ENCODE assay signal across 29 mouse cellular contexts in genomic region chr3:87357581-87357980, GRCm38 (mm10). TPM values are rescaled to one million over a fixed set of nuclear protein-coding genes. Genes with fewer than 3 reads are reported as not detected.
DNase-seq lines count a peak whose midpoint lies in the region; ATAC-seq and TF ChIP-seq lines count a peak whose summit lies in the region.
"Had no signal": no experiment of that assay in that cellular context is flagged by ENCODE, and none has a peak within 500 bp of the region (broad histone marks: within the 10 kb centered on the region; RNA-seq: fewer than 3 reads in every experiment).

TSS of gene Cd5l (plus strand) at chr3:87357881.

- no peaks in the 10 kb centered on the region for H3K27me3 ChIP-seq in liver, embryonic 13.5 days
- H3K27me3 ChIP-seq in liver, embryonic 12.5 days (replicated peaks) = no peaks in the 10 kb centered on the region
- H3K27me3 ChIP-seq in liver, embryonic 16.5 days (ENCODE audit: control insufficient read depth, insufficient read depth, low read depth, low read length) = no peaks in the 10 kb centered on the region
- H3K27me3 ChIP-seq: heart, embryonic 13.5 days had no signal

- H3K4me3 ChIP-seq in liver, embryonic 13.5 days (replicated peaks) = no peak within 1 kb of the TSS
- no peak within 1 kb of the TSS for H3K4me3 ChIP-seq in liver, embryonic 12.5 days
- H3K4me3 ChIP-seq in bone marrow, adult 2 months (replicated peaks; ENCODE audit: control insufficient read depth, low read depth, low read length) = no peak within 1 kb of the TSS
- H3K4me3 ChIP-seq in bone marrow macrophage, adult 2 months (ENCODE audit: insufficient read depth, low read length) = no peak within 1 kb of the TSS
- H3K4me3 ChIP-seq in liver, embryonic 16.5 days (ENCODE audit: low read depth, low read length) = no peak within 1 kb of the TSS
- H3K4me3 ChIP-seq: gastrocnemius, adult 2 months; heart, embryonic 10.5 days; heart, embryonic 13.5 days had no signal

- no peaks in the 10 kb centered on the region for H3K36me3 ChIP-seq in liver, embryonic 13.5 days
- no peaks in the 10 kb centered on the region for H3K36me3 ChIP-seq in liver, embryonic 12.5 days
- H3K36me3 ChIP-seq in liver, embryonic 16.5 days (ENCODE audit: control insufficient read depth, insufficient read depth) = no peaks in the 10 kb centered on the region
- H3K36me3 ChIP-seq: heart, embryonic 10.5 days; heart, embryonic 13.5 days had no signal

- ATAC-seq in liver, embryonic 13.5 days (ENCODE audit: low read depth) = no peak
- ATAC-seq in liver, embryonic 12.5 days = no peak
- ATAC-seq in liver, embryonic 16.5 days (ENCODE audit: low read depth) = no peak
- ATAC-seq: CD4-positive, CD25-positive, alpha-beta regulatory T cell, adult 4 months; forebrain, embryonic 14.5 days; forebrain, postnatal 0 days had no signal

- no peaks in the 10 kb centered on the region for H3K4me1 ChIP-seq in liver, embryonic 13.5 days (replicated peaks)
- H3K4me1 ChIP-seq in liver, embryonic 12.5 days = no peaks in the 10 kb centered on the region
- H3K4me1 ChIP-seq in bone marrow, adult 2 months (ENCODE audit: control insufficient read depth, insufficient read depth, low read length) = peaks cover 3% of the 10 kb centered on the region; the same call in 1 of the 2 replicates
- H3K4me1 ChIP-seq in bone marrow macrophage, adult 2 months (ENCODE audit: control insufficient read depth, insufficient read depth, low read length) = peaks cover 14% of the 10 kb centered on the region
- H3K4me1 ChIP-seq in liver, embryonic 16.5 days (ENCODE audit: control insufficient read depth, low read depth, low read length) = no peaks in the 10 kb centered on the region
- H3K4me1 ChIP-seq: heart, embryonic 10.5 days; heart, embryonic 13.5 days had no signal

- no peak within 1 kb of the TSS for H3K27ac ChIP-seq in liver, embryonic 13.5 days
- H3K27ac ChIP-seq in liver, embryonic 12.5 days = no peak within 1 kb of the TSS
- no peak within 1 kb of the TSS for H3K27ac ChIP-seq in bone marrow, adult 2 months (ENCODE audit: control insufficient read depth, insufficient read depth, low read depth, low read length, poor library complexity)
- no peak within 1 kb of the TSS for H3K27ac ChIP-seq in bone marrow macrophage, adult 2 months (ENCODE audit: insufficient read depth, low read depth, low read length)
- H3K27ac ChIP-seq in liver, embryonic 16.5 days (ENCODE audit: low read length) = no peak within 1 kb of the TSS
- H3K27ac ChIP-seq: gastrocnemius, adult 2 months; heart, embryonic 10.5 days; heart, embryonic 13.5 days; hindbrain, embryonic 14.5 days had no signal

- no peaks in the 10 kb centered on the region for H3K9me3 ChIP-seq in liver, embryonic 13.5 days (replicated peaks)
- no peaks in the 10 kb centered on the region for H3K9me3 ChIP-seq in liver, embryonic 12.5 days (replicated peaks)
- H3K9me3 ChIP-seq in liver, embryonic 16.5 days (replicated peaks; ENCODE audit: control insufficient read depth, low read length) = no peaks in the 10 kb centered on the region
- H3K9me3 ChIP-seq: heart, embryonic 10.5 days; heart, embryonic 13.5 days had no signal

- no peak for DNase-seq in liver, embryonic 13.5 days
- DNase-seq in yolk sac, embryonic 10.5 days (ENCODE audit: low spot score) = no peak
- no peak for DNase-seq in urinary bladder, postnatal 4 days (ENCODE audit: low spot score in 2 of 2)
- no peak for DNase-seq in layer of hippocampus, adult 18-20 months (ENCODE audit: low spot score in 2 of 2)
- DNase-seq: adrenal gland, adult 2 months; adrenal gland, postnatal 14 days; cerebellum, adult 18-20 months; cerebellum, adult 9-10 months; cerebellum, postnatal 14 days; forebrain, postnatal 0 days; gastrocnemius, adult 2 months; gastrocnemius, postnatal 14 days; heart, adult 18-20 months; heart, postnatal 14 days; heart, postnatal 4 days had no signal

- TF ChIP-seq CTCF in bone marrow, adult 2 months (IDR thresholded peaks at IDR 0.05; ENCODE audit: control insufficient read depth, insufficient read depth, low read length) = no peak
- TF ChIP-seq CTCF in bone marrow macrophage, adult 2 months (IDR thresholded peaks at IDR 0.05; ENCODE audit: low read depth, low read length) = no peak

- H3K9ac ChIP-seq in liver, embryonic 13.5 days = no peak within 1 kb of the TSS
- H3K9ac ChIP-seq in liver, embryonic 12.5 days = no peak within 1 kb of the TSS
- no peak within 1 kb of the TSS for H3K9ac ChIP-seq in liver, embryonic 16.5 days (ENCODE audit: low read depth, low read length)
- H3K9ac ChIP-seq: forebrain, postnatal 0 days; heart, embryonic 13.5 days; hindbrain, embryonic 14.5 days had no signal

- TF ChIP-seq POLR2A in bone marrow, adult 2 months (IDR thresholded peaks at IDR 0.05; ENCODE audit: borderline replicate concordance, control insufficient read depth, low read depth, low read length) = no peak
- TF ChIP-seq POLR2A in bone marrow macrophage, adult 2 months (IDR thresholded peaks at IDR 0.05; ENCODE audit: borderline replicate concordance, low read depth, low read length) = no peak

- H3K4me2 ChIP-seq in liver, embryonic 13.5 days = no peak within 1 kb of the TSS
- H3K4me2 ChIP-seq in liver, embryonic 12.5 days = no peak within 1 kb of the TSS
- no peak within 1 kb of the TSS for H3K4me2 ChIP-seq in liver, embryonic 16.5 days (ENCODE audit: low read depth, low read length)
- H3K4me2 ChIP-seq: heart, embryonic 13.5 days; hindbrain, embryonic 14.5 days had no signal

RNA-seq across cellular contexts. Expression of gene Cd5l, which starts in this region (rescaled TPM):
- 30.0 and 31.1 TPM in 2 replicates for polyA plus RNA-seq in liver, embryonic 13.5 days (2015; fragmentation: Nextera tagmentation; extraction: Ambion mirVana)
- 9.3 and 9.6 TPM in 2 replicates for polyA plus RNA-seq in liver, embryonic 12.5 days (2016; fragmentation: Nextera tagmentation; extraction: Ambion mirVana)
- polyA plus RNA-seq in bone marrow, adult 2 months (2011; ENCODE audit: insufficient read depth, insufficient read length, low replicate concordance, missing spikeins) = 18.0 and 19.2 TPM in 2 replicates
- polyA plus RNA-seq in bone marrow macrophage, adult 2 months (2012; ENCODE audit: insufficient read depth, insufficient read length, missing spikeins) = 111 and 124 TPM in 2 replicates
- 81.9 and 86.0 TPM in 2 replicates for polyA plus RNA-seq in liver, embryonic 16.5 days (2015; fragmentation: Nextera tagmentation; extraction: Ambion mirVana)
- not detected for total RNA-seq in layer of hippocampus, adult 18-20 months (2021)
- total RNA-seq: forebrain, postnatal 0 days; gastrocnemius, adult 2 months; gastrocnemius, postnatal 14 days; MEL had no signal
- polyA plus RNA-seq: C2C12; embryonic facial prominence, embryonic 11.5 days; forebrain, embryonic 11.5 days; forebrain, postnatal 0 days; frontal cortex, adult 2 months; heart, embryonic 10.5 days; heart, embryonic 13.5 days had no signal
